Mouse (Mus musculus): ENCODE measurements around the gene Os9. TPM values are rescaled to one million over a fixed set of nuclear protein-coding genes. Genes with fewer than 3 reads are reported as not detected.

The Os9 gene
- polyA plus RNA-seq, 1 experiment: 114 TPM

DNA sequence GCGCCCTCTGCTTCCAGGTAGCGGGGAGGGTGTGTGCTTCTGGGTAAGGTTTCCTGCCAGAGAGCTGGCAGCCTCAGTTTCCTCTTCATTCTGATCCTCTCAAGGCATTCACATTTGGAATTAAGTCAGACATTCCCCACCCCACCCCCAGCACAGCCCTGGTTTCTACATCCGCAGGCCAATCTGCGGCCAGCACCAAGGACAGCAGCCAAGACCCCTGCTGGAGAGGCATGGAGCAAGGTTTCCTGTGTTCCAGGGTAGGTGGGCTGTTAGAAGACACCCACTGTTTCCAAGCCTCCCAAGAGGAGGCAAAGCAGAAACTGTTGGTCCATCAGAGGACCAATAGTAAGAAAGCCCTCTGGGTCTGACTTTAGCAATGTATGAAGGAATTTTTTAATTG, 66.3 kb downstream of the Os9 start:
- TF ChIP-seq CTCF (conservative IDR thresholded peaks at IDR 0.05; ENCODE audit: insufficient read depth, insufficient read length, low read depth, low read length): no peak
- no peak for TF ChIP-seq POLR2A (IDR thresholded peaks at IDR 0.05; ENCODE audit: low read depth, low read length)
- Histone ChIP-seq H3K27me3 (replicated peaks; ENCODE audit: control insufficient read depth, insufficient read depth, low read length) (no peaks in the 10 kb centered on the region), H3K4me1 (ENCODE audit: control insufficient read depth, insufficient read depth, low read length) (peaks cover under 1% of the 10 kb centered on the region; the same call in 1 of the 2 replicates), H3K36me3 (ENCODE audit: control insufficient read depth, insufficient read depth, low read length) (peaks cover 2% of the 10 kb centered on the region), H3K4me3 (ENCODE audit: insufficient read depth, low read depth, low read length) (no peak overlapping the region), H3K27ac (ENCODE audit: insufficient read depth, low read depth, low read length) (no peak overlapping the region)
- no peak for DNase-seq
- 83% methylated on average over 4 of the region's 4 CpGs for WGBS

DNA sequence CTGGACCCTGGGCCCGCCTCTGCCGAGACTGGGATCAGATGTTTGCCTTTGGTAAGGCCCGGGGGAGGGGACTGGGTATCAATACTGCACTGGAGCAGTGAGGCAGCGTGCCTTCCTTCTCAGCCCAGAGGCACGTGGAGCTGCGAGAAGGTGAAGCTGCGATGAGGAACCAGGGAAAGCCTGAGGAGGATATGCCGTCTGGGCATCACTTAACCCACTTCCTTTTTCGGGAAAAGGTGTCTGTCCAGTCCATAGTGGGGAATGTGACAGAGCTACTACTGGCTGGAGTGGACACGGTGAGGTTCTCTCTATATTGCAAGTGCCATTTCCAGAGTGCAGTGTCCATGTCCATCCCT, 70.8 kb downstream of the Os9 start:
- TF ChIP-seq CTCF (conservative IDR thresholded peaks at IDR 0.05; ENCODE audit: insufficient read depth, insufficient read length, low read depth, low read length): no peak
- DNase-seq: no peak
- H3K4me1 ChIP-seq (ENCODE audit: control insufficient read depth, insufficient read depth, low read length): peaks cover 8% of the 10 kb centered on the region; the same call in 1 of the 2 replicates
- H3K27ac ChIP-seq (ENCODE audit: insufficient read depth, low read depth, low read length): no peak overlapping the region
- no peaks in the 10 kb centered on the region for H3K27me3 ChIP-seq (replicated peaks; ENCODE audit: control insufficient read depth, insufficient read depth, low read length)
- 15% methylated on average over 10 of the region's 10 CpGs for WGBS
- H3K36me3 ChIP-seq (ENCODE audit: control insufficient read depth, insufficient read depth, low read length): no peaks in the 10 kb centered on the region
- no peak overlapping the region for H3K4me3 ChIP-seq (ENCODE audit: insufficient read depth, low read depth, low read length)

DNA sequence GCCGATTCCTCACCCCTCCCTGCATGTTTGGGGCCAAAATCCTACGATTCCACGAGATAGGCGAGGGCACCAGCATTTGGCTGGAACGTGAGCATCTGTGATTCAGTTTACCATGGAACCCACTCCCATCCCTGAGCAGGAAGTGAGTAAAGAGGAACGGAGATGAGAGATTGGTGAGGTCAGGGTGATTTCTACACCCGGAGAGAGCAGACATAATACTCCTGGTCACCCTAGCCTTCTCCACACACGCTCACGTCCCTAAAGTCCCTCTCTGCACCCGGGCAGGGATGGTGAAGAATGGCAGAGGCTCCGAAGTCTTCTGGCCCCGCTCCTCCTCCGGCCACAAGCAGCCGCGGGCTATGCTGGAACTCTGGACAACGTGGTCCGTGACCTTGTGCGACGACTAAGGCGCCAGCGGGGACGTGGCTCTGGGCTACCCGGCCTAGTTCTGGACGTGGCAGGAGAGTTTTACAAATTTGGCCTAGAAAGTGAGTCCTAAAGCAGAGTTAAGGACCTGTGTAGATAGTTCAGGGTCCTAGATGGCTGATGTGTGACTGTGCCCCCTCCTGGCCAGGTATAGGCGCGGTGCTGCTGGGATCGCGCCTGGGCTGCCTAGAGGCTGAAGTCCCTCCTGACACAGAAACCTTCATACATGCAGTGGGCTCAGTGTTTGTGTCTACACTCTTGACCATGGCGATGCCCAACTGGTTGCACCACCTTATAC, 71.4 kb downstream of the Os9 start:
- H3K27ac ChIP-seq (ENCODE audit: insufficient read depth, low read depth, low read length): no peak overlapping the region
- DNase-seq: peak; percentile 55
- no peaks in the 10 kb centered on the region for H3K36me3 ChIP-seq (ENCODE audit: control insufficient read depth, insufficient read depth, low read length)
- TF ChIP-seq POLR2A (IDR thresholded peaks at IDR 0.05; ENCODE audit: low read depth, low read length): no peak
- peak; percentile 48; the same call in 1 of the 2 replicates for TF ChIP-seq CTCF (conservative IDR thresholded peaks at IDR 0.05; ENCODE audit: insufficient read depth, insufficient read length, low read depth, low read length)
- peaks cover 8% of the 10 kb centered on the region; the same call in 1 of the 2 replicates for H3K4me1 ChIP-seq (ENCODE audit: control insufficient read depth, insufficient read depth, low read length)
- H3K27me3 ChIP-seq (replicated peaks; ENCODE audit: control insufficient read depth, insufficient read depth, low read length): no peaks in the 10 kb centered on the region
- H3K4me3 ChIP-seq (ENCODE audit: insufficient read depth, low read depth, low read length): peak overlapping the region; percentile 19
- 2% methylated on average over 29 of the region's 29 CpGs for WGBS

DNA sequence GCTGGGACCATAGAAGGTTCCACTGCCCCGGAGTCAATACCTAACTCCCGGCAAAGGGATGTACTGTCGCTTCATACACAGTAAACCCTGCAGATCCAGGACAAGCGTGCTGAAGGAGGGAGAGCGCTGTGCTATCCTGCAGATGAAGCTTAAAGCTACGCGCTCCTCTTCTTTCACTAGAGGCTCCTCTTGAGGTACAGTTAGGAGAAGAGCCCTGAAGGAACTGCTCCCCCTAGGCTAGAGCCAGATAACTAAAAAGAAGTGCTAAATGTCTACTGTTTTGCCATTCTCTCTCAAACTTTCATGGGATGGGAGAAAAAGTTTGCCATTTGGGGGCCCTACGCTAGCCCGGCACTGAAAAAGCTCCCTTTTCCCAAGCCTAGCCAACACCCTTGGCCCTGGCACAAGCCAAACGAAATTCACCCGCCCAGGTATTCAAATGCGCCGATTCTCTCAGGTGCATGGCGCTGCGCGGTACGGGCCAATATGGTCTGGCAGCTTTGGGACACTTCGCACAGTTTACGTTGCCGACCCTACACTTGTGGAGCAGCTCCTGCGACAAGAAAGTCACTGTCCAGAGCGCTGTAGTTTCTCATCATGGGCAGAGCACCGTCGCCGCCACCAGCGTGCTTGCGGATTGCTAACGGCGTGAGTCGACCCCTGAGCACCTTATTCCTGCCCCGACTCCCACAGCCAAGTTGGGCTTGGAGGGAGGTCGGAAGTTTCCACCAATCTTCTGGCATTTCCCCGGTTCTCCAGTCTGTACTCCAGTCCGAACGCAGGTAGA, 72.1 kb downstream of the Os9 start:
- DNase-seq: peak; percentile 47
- Histone ChIP-seq H3K27me3 (replicated peaks; ENCODE audit: control insufficient read depth, insufficient read depth, low read length) (no peaks in the 10 kb centered on the region), H3K4me1 (ENCODE audit: control insufficient read depth, insufficient read depth, low read length) (peaks cover 8% of the 10 kb centered on the region; the same call in 1 of the 2 replicates), H3K27ac (ENCODE audit: insufficient read depth, low read depth, low read length) (peak overlapping the region; percentile 6; the same call in 1 of the 2 replicates), H3K36me3 (ENCODE audit: control insufficient read depth, insufficient read depth, low read length) (no peaks in the 10 kb centered on the region), H3K4me3 (ENCODE audit: insufficient read depth, low read depth, low read length) (peak overlapping the region; percentile 36)
- 4% methylated on average over 35 of the region's 35 CpGs for WGBS
- TF ChIP-seq POLR2A (IDR thresholded peaks at IDR 0.05; ENCODE audit: low read depth, low read length): no peak
- TF ChIP-seq CTCF (conservative IDR thresholded peaks at IDR 0.05; ENCODE audit: insufficient read depth, insufficient read length, low read depth, low read length): no peak

DNA sequence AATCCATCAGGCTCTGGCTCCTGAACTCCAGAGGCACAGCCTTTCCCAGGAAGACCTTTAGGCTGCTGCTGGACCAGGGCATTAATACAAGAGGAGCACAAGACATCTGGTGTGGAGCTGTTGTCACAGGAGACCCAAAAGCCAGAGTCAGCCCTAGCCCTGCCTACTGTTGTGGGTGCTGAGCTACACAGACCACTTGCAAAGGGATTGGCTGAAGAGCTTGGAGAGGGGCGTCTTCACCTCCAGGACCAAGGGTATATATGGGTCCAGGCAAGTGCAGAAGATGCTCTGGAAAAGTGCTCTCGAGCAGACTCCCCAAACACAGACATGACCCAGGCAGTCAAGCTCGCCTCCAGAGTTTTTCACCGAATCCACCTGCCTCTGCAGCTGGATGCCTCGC, 73.0 kb downstream of the Os9 start, which contains the start of gene Cyp27b1:
Cyp27b1 (plus strand) TSS at position 297 of the 400 bp plus-strand sequence.
- Histone ChIP-seq H3K27me3 (replicated peaks; ENCODE audit: control insufficient read depth, insufficient read depth, low read length) (no peaks in the 10 kb centered on the region), H3K4me3 (ENCODE audit: insufficient read depth, low read depth, low read length) (peak within 1 kb of the TSS; percentile 36), H3K27ac (ENCODE audit: insufficient read depth, low read depth, low read length) (peak within 1 kb of the TSS; percentile 6; the same call in 1 of the 2 replicates), H3K4me1 (ENCODE audit: control insufficient read depth, insufficient read depth, low read length) (peaks cover 12% of the 10 kb centered on the region; the same call in 1 of the 2 replicates), H3K36me3 (ENCODE audit: control insufficient read depth, insufficient read depth, low read length) (no peaks in the 10 kb centered on the region)
- 27% methylated on average over 5 of the region's 5 CpGs for WGBS
- no peak for DNase-seq
- TF ChIP-seq POLR2A (IDR thresholded peaks at IDR 0.05; ENCODE audit: low read depth, low read length) (peak; percentile 23), CTCF (conservative IDR thresholded peaks at IDR 0.05; ENCODE audit: insufficient read depth, insufficient read length, low read depth, low read length) (no peak)

Other genes starting within 250 kb of the Os9 start
- 11.2 and 14.2 TPM in 2 replicates for gene Atp23, start 219.8 kb downstream of the Os9 start, polyA plus RNA-seq (2012; rRNA removed)
- gene Ctdsp2, start 142.4 kb downstream of the Os9 start, polyA plus RNA-seq (2012; rRNA removed): 118 and 126 TPM in 2 replicates
- 0.14 and 0.19 TPM in 2 replicates for gene Avil, start 120.4 kb downstream of the Os9 start, polyA plus RNA-seq (2012; rRNA removed)
- gene Tsfm, start 90.3 kb downstream of the Os9 start, polyA plus RNA-seq (2012; rRNA removed): 54.0 and 58.1 TPM in 2 replicates
- 24.5 and 27.5 TPM in 2 replicates for gene Mettl1, start 79.7 kb downstream of the Os9 start, polyA plus RNA-seq (2012; rRNA removed)
- 2.4 and 3.1 TPM in 2 replicates for gene Eef1akmt3, start 79.6 kb downstream of the Os9 start, polyA plus RNA-seq (2012; rRNA removed)
- gene Cyp27b1, start 72.9 kb downstream of the Os9 start, polyA plus RNA-seq (2012; rRNA removed): 13.5 and 14.3 TPM in 2 replicates
- gene March9, start 60.9 kb downstream of the Os9 start, polyA plus RNA-seq (2012; rRNA removed): 13.1 and 15.3 TPM in 2 replicates
- 195 and 216 TPM in 2 replicates for gene Cdk4, start 57.6 kb downstream of the Os9 start, polyA plus RNA-seq (2012; rRNA removed)
- 102 and 117 TPM in 2 replicates for gene Tspan31, start 50.9 kb downstream of the Os9 start, polyA plus RNA-seq (2012; rRNA removed)
- gene Agap2, start 45.8 kb downstream of the Os9 start, polyA plus RNA-seq (2012; rRNA removed): 1.3 and 2.2 TPM in 2 replicates
- gene B4galnt1, start 44.1 kb upstream of the Os9 start, polyA plus RNA-seq (2012; rRNA removed): 15.4 and 27.5 TPM in 2 replicates
- 6.6 and 8.1 TPM in 2 replicates for gene Slc26a10, start 59.5 kb upstream of the Os9 start, polyA plus RNA-seq (2012; rRNA removed)
- 9.2 and 11.9 TPM in 2 replicates for gene Arhgef25, start 69.0 kb upstream of the Os9 start, polyA plus RNA-seq (2012; rRNA removed)
- 101 and 132 TPM in 2 replicates for gene Dtx3, start 74.6 kb upstream of the Os9 start, polyA plus RNA-seq (2012; rRNA removed)
- gene Pip4k2c, start 90.5 kb upstream of the Os9 start, polyA plus RNA-seq (2012; rRNA removed): 116 and 120 TPM in 2 replicates
- 3.7 and 6.7 TPM in 2 replicates for gene Kif5a, start 142.2 kb upstream of the Os9 start, polyA plus RNA-seq (2012; rRNA removed)
- 181 and 184 TPM in 2 replicates for gene Dctn2, start 145.2 kb upstream of the Os9 start, polyA plus RNA-seq (2012; rRNA removed)
- 24.6 and 26.8 TPM in 2 replicates for gene Mbd6, start 167.9 kb upstream of the Os9 start, polyA plus RNA-seq (2012; rRNA removed)
- 44.4 and 48.3 TPM in 2 replicates for gene Mars, start 190.7 kb upstream of the Os9 start, polyA plus RNA-seq (2012; rRNA removed)
- gene Arhgap9, start 200.8 kb upstream of the Os9 start, polyA plus RNA-seq (2012; rRNA removed): 2.7 and 6.0 TPM in 2 replicates
- gene Gli1, start 220.8 kb upstream of the Os9 start, polyA plus RNA-seq (2012; rRNA removed): 1.7 and 3.0 TPM in 2 replicates
- gene Inhbe, start 233.3 kb upstream of the Os9 start, polyA plus RNA-seq (2012; rRNA removed): not detected in 2 replicates
- 0.12 TPM in 1 of 2 replicates, not detected in the other for gene Inhbc, start 249.3 kb upstream of the Os9 start, polyA plus RNA-seq (2012; rRNA removed)